Mouse (Mus musculus) forebrain, embryonic 11.5 days (tissue): ENCODE measurements around the gene Gtdc1. TPM values are rescaled to one million over a fixed set of nuclear protein-coding genes. Genes with fewer than 3 reads are reported as not detected.

Experiments used
- polyA plus RNA-seq: library from polyadenylated mRNA; unstranded; fragments of >200 nt; fragmentation: Nextera tagmentation; extraction: Ambion mirVana; gene quantifications from 2 replicates; pipeline ENCODE4 v1.2.1, GENCODE M21; 2014

Gene Gtdc1
- polyA plus RNA-seq, 1 experiment from 2014 or later, result 15.9 TPM

Other genes starting within 250 kb of the Gtdc1 start
- 45.6 and 50.0 TPM in 2 replicates for gene Zeb2, start 189.7 kb upstream of the Gtdc1 start, polyA plus RNA-seq